Mouse (Mus musculus): ENCODE results near the gene Ecm2. TPM values are rescaled to one million over a fixed set of nuclear protein-coding genes. Genes with fewer than 3 reads are reported as not detected.

Ecm2 gene
- polyA plus RNA-seq, 1 experiment from 2014 or later, result 0.38 TPM

- DNase-seq, result no peak
- Histone ChIP-seq H3K27ac (ENCODE audit: low read depth) (no peak overlapping the region), H3K9ac (replicated peaks) (no peak overlapping the region)
These were observed 19.2 kb upstream of the Ecm2 start for GRCm38 (mm10) chr13:49485388-49485787.

DNA sequence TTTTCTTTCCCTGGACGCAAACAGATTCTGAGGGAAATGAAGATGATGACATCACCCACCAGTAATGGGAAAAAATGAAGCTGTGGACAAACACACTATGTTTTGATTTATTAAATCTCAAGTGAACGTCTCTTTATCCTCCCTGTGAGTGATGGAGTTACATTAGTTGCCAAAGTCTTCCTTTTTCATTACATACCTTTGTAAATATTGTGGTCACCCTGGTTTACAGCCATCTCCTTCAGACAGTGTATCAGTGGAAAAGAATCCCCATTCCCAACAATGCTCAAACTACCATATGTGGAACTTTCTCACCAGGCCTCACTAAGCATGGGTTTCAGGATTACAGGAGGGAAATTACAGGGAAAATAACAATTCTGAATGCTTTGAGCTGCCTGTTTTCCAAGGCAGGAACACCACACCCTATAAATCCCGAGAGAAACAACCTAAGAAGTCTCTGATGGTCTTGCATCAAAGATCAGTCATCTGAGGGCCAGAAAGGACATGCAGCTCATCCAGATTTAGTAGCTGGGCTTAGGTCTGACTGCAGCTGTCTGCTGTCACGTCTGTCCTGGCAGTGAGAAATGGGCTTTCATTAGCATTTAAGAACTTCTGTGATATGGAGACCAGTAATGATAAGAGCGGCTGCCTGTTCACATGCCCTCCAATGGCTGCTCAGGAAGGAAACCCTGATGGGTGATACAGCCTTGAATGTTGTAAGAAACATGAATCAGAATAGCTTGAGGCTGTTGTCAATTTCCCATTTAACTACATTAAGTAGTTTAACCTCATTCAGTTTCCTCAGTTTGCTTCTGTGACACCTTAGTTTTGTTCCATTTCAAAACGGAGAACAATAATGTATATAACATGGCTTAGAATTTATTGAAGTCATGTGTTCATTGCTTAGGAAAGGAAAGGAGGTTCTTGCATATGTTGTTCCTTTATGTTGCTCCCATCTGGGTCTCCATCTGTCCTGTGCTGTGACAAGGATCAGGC, 11.9 kb upstream of the Ecm2 start, which contains the start of gene Tes3-ps:
TSS of gene Tes3-ps (plus strand) at position 943 of the 993 bp plus-strand sequence.
- Histone ChIP-seq H3K9me3 (ENCODE audit: low read length) (no peaks in the 10 kb centered on the region), H3K4me3 (ENCODE audit: low read depth, low read length) (no peak within 1 kb of the TSS), H3K27me3 (ENCODE audit: insufficient read depth, low read length) (no peaks in the 10 kb centered on the region), H3K4me1 (ENCODE audit: insufficient read depth) (no peaks in the 10 kb centered on the region), H3K9ac (replicated peaks) (no peak within 1 kb of the TSS), H3K36me3 (replicated peaks; ENCODE audit: insufficient read depth, low read length) (no peaks in the 10 kb centered on the region), H3K27ac (ENCODE audit: low read depth) (no peak within 1 kb of the TSS), H3K4me2 (ENCODE audit: low read depth, low read length) (no peak within 1 kb of the TSS)
- ATAC-seq (no peak), DNase-seq (no peak)
- 59% methylated on average over 6 of the region's 6 CpGs for WGBS (ENCODE audit: insufficient replicate concordance)
- TF ChIP-seq EP300 (IDR thresholded peaks at IDR 0.05; ENCODE audit: low read depth) (no peak), CTCF (IDR thresholded peaks at IDR 0.05; ENCODE audit: low read depth) (no peak)

More at GRCm38 (mm10) chr13:49485388-49485787, 19.2 kb upstream of the Ecm2 start:
- no peak for ATAC-seq
- TF ChIP-seq CTCF (IDR thresholded peaks at IDR 0.05; ENCODE audit: low read depth) (no peak), EP300 (IDR thresholded peaks at IDR 0.05; ENCODE audit: low read depth) (no peak)
- no peaks in the 10 kb centered on the region for H3K27me3 ChIP-seq (ENCODE audit: insufficient read depth, low read length)
- no peaks in the 10 kb centered on the region for H3K9me3 ChIP-seq (ENCODE audit: low read length)
- H3K4me2 ChIP-seq (ENCODE audit: low read depth, low read length), result no peak overlapping the region
- no peak overlapping the region for H3K4me3 ChIP-seq (ENCODE audit: low read depth, low read length)
- H3K36me3 ChIP-seq (replicated peaks; ENCODE audit: insufficient read depth, low read length), result no peaks in the 10 kb centered on the region
- H3K4me1 ChIP-seq (ENCODE audit: insufficient read depth), result peaks cover 2% of the 10 kb centered on the region; the same call in 1 of the 2 replicates
- 80% methylated on average over 5 of the region's 5 CpGs for WGBS (ENCODE audit: insufficient replicate concordance)

GRCm38 (mm10) chr13:49505776-49506175, 1.2 kb downstream of the Ecm2 start:
- 83% methylated on average over 4 of the region's 4 CpGs for WGBS (ENCODE audit: insufficient replicate concordance)
- H3K27me3 ChIP-seq (ENCODE audit: insufficient read depth, low read length), result no peaks in the 10 kb centered on the region
- no peaks in the 10 kb centered on the region for H3K9me3 ChIP-seq (ENCODE audit: low read length)
- no peak for TF ChIP-seq CTCF (IDR thresholded peaks at IDR 0.05; ENCODE audit: low read depth)
- no peak for TF ChIP-seq EP300 (IDR thresholded peaks at IDR 0.05; ENCODE audit: low read depth)
- H3K4me1 ChIP-seq (ENCODE audit: insufficient read depth), result no peaks in the 10 kb centered on the region
- H3K9ac ChIP-seq (replicated peaks), result no peak overlapping the region
- no peak overlapping the region for H3K27ac ChIP-seq (ENCODE audit: low read depth)
- ATAC-seq (no peak), DNase-seq (no peak)
- no peak overlapping the region for H3K4me3 ChIP-seq (ENCODE audit: low read depth, low read length)
- no peaks in the 10 kb centered on the region for H3K36me3 ChIP-seq (replicated peaks; ENCODE audit: insufficient read depth, low read length)
- no peak overlapping the region for H3K4me2 ChIP-seq (ENCODE audit: low read depth, low read length)

- H3K9me3 ChIP-seq (ENCODE audit: low read length), result no peaks in the 10 kb centered on the region
- no peak overlapping the region for H3K4me2 ChIP-seq (ENCODE audit: low read depth, low read length)
- H3K27me3 ChIP-seq (ENCODE audit: insufficient read depth, low read length), result no peaks in the 10 kb centered on the region
- ATAC-seq (no peak), DNase-seq (no peak)
- no peak overlapping the region for H3K27ac ChIP-seq (ENCODE audit: low read depth)
- no peak overlapping the region for H3K9ac ChIP-seq (replicated peaks)
- no peaks in the 10 kb centered on the region for H3K36me3 ChIP-seq (replicated peaks; ENCODE audit: insufficient read depth, low read length)
- TF ChIP-seq CTCF (IDR thresholded peaks at IDR 0.05; ENCODE audit: low read depth) (no peak), EP300 (IDR thresholded peaks at IDR 0.05; ENCODE audit: low read depth) (no peak)
- H3K4me3 ChIP-seq (ENCODE audit: low read depth, low read length), result no peak overlapping the region
- 77% methylated on average over 3 of the region's 3 CpGs for WGBS (ENCODE audit: insufficient replicate concordance)
- no peaks in the 10 kb centered on the region for H3K4me1 ChIP-seq (ENCODE audit: insufficient read depth)
These were observed 2.6 kb downstream of the Ecm2 start for GRCm38 (mm10) chr13:49507176-49507575.

DNA sequence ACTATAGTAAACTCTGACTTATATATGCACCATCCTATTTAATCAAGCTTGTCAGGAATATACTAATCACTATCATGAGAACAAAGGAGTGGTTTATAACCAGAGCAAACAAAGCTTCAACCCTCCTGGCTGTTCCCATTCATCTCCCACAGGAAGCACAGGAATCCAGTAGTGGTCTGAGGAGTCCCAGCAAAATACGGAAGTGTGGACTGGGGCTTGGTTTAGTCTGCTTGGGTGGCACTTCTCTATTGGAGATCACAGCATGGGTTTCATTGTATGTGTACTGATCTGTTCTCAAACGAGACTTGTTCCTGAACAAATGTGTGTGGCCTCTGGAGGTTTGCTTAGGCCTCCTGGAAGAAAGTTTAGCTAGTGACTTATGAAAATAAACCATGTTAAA, 14.2 kb downstream of the Ecm2 start:
- ATAC-seq, result no peak

DNA sequence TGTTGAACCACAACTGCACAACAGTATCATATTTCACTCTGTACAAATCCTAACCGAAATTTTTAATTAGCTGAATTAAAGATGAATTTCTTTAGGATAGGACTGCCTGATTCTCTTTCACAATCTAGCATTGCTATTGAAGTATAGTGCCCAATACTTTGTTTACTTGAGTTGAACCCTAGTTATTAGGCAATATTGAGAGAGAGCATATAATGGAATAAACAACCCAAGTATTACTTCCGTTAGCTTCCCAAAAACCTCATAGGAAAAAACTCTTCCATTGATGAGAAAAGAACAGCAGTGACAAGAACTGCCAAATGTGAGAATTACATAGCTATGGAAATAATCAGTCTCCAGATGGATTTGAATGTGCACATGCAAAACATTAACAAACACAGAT, 21.6 kb downstream of the Ecm2 start:
- no peak for TF ChIP-seq EP300 (IDR thresholded peaks at IDR 0.05; ENCODE audit: low read depth)
- TF ChIP-seq CTCF (IDR thresholded peaks at IDR 0.05; ENCODE audit: low read depth), result no peak
- Histone ChIP-seq H3K4me3 (ENCODE audit: low read depth, low read length) (no peak overlapping the region), H3K9ac (replicated peaks) (no peak overlapping the region), H3K27ac (ENCODE audit: low read depth) (no peak overlapping the region), H3K27me3 (ENCODE audit: insufficient read depth, low read length) (no peaks in the 10 kb centered on the region), H3K4me2 (ENCODE audit: low read depth, low read length) (no peak overlapping the region), H3K9me3 (ENCODE audit: low read length) (no peaks in the 10 kb centered on the region), H3K36me3 (replicated peaks; ENCODE audit: insufficient read depth, low read length) (no peaks in the 10 kb centered on the region), H3K4me1 (ENCODE audit: insufficient read depth) (no peaks in the 10 kb centered on the region)
- ATAC-seq (no peak), DNase-seq (no peak)
- WGBS (ENCODE audit: insufficient replicate concordance), result 79% methylated on average over 2 of the region's 2 CpGs

More for the DNA sequence above, 14.2 kb downstream of the Ecm2 start:
- WGBS (ENCODE audit: insufficient replicate concordance), result 42% methylated on average over 2 of the region's 2 CpGs
- DNase-seq, result no peak
- no peak overlapping the region for H3K9ac ChIP-seq (replicated peaks)
- TF ChIP-seq EP300 (IDR thresholded peaks at IDR 0.05; ENCODE audit: low read depth) (no peak), CTCF (IDR thresholded peaks at IDR 0.05; ENCODE audit: low read depth) (no peak)
- no peak overlapping the region for H3K4me2 ChIP-seq (ENCODE audit: low read depth, low read length)
- H3K4me3 ChIP-seq (ENCODE audit: low read depth, low read length), result no peak overlapping the region
- H3K36me3 ChIP-seq (replicated peaks; ENCODE audit: insufficient read depth, low read length), result no peaks in the 10 kb centered on the region
- H3K4me1 ChIP-seq (ENCODE audit: insufficient read depth), result no peaks in the 10 kb centered on the region
- no peaks in the 10 kb centered on the region for H3K9me3 ChIP-seq (ENCODE audit: low read length)
- no peaks in the 10 kb centered on the region for H3K27me3 ChIP-seq (ENCODE audit: insufficient read depth, low read length)
- no peak overlapping the region for H3K27ac ChIP-seq (ENCODE audit: low read depth)

Measured in liver, postnatal 0 days (tissue).